Mouse (Mus musculus) regulatory T cell (primary cell): ENCODE measurements at regions not wholly inside any gene's neighbourhood (a gene's known extent, or its start where the extent isn't known, plus 50 kb on each side); places are given as distances from the start of the nearest gene placed in this dataset.

Experiments used
- in situ Hi-C: fragments of 300-600 bp; cut with MboI, MseI; formaldehyde crosslinking; loops from one replicate; pipeline ENCODE4 v1.15.1; 2025; ENCODE audit warnings: high pct_unique_total_duplicates

DNA sequence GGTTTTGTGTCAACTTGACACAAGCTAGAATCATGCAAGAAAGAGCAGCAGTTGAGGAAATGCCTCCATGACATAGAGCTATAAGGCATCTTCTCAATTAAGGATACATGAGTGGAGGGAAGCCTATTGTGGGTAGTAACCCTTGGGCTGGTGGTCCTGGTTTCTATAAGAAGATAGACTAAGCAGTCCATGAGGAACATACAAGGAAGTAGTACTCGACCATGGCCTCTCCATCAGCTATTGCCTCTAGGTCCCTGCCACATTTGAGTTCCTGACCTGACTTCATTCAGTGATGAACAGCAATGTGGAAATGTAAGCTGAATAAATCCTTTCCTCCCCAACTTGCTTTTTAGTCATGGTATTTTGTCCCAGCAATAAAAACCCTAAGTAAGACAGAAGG, 51.2 kb upstream of the Hsf2 start:
- in situ Hi-C loops, result loop anchor here (5.0 to 25.0 kb wide), 3 partner anchors 787 to 1577 kb away; partner anchors contain the start of gene AW822073
